Mouse (Mus musculus) left cerebral cortex, adult 9 months (tissue): ENCODE measurements at regions not wholly inside any gene's neighbourhood (a gene's known extent, or its start where the extent isn't known, plus 50 kb on each side); places are given as distances from the start of the nearest gene placed in this dataset.
"Not testable (repeated sequence)": the region's sequence is repeated elsewhere in the genome, so short reads cannot be mapped to it uniquely, and the experiment has no call there.

Experiments used
- DNase-seq, 2 experiments: peaks; one replicate each; pipeline ENCODE4 v3.0.0; 2022; ENCODE audit warnings: low spot score in 2 of 2

DNA sequence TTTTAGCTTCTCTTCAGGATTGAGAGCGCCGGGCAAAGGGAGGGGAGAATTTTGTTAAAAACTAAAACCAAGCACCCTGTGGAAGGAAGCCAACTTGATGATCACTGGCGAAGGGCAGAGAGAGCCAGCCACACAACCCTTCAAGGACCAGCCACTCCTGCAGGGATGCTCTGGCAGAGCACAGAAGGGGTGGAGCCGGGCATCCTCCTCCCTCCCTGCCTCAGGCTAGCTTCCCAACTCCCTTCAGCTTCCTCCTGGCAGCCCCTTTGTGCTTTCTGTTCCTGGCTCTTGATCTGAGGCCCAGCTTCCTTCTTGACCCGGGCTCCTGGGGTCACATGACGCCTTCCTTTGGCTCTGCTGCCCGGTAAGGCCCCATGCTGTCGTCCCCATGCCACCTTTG, 591.8 kb upstream of the Gm10131 start:
- DNase-seq = no peak

DNA sequence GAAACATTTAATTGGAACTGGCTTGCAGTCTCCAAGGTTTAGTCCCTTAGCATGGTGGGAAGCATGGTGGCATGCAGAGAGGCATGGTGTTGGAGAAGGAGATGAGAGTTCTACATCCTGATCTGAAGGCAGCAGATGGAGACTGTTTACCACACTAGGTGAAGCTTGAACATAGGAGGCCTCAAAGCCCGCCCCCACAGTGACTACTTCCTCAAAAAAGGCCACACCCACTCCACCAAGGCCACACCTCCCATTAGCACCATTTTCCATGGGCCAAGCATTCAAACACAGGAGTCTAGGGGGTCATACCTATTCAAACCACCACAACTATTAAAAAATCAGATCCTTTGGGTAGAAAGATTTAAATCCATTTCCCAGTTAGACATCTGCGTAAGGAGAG, 591.3 kb upstream of the Gm10131 start:
- no peak for DNase-seq

DNA sequence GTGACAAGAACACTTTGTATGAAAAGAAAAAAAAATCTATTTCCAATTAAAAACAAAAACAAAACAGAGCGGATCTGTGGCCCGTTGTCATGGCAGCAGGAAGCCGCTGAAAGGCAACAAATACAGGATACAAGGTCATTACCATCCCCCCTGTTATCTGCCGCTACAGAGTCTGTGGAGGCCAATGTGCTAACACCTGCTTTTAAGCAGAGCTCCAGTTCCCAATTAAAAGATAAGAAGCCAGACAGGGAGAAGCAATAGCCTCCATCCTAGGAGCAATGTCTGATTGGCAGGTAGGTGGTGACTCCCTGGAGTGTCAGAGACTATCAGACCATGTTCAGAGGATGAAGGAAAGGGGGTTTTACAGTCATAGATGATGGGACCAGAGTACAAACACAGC, 587.5 kb upstream of the Gm10131 start:
- DNase-seq = no peak

DNA sequence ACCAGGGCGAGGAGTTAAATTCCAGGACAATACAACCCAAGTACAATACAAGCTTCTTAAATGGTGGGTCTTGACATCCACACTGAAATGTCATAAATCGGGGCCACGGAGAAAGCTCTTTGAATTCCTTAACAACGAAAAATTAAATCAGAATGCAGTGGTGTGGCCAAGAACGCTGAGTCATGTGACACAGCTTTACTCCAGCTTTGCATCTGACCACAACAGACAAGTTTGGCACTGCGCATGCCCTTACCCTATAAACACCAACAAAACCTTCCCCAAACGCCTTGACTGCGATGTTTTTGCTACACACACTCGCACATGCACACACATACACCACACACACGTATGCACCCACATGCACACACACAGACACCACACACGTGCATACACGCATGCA, 584.8 kb upstream of the Gm10131 start:
- DNase-seq = no peak

DNA sequence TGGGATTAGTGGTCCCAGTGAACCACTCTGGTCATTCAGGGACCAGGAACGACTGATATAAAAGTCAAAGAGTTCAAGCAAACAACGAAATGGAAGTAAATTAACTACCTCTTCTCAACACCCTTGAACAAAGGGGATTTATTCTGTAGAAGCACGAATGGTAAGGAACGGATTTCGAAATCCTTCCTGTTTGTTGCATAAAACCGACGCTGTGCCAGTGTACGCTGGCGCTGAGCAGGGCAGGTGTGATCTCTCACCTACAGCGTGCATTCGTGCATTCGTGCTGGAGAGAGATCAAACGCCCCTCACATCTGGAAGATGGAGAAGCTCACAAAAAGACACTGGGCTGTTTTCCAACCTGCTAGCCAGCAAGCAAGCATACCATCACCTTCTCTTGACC, 581.1 kb upstream of the Gm10131 start:
- no peak for DNase-seq

DNA sequence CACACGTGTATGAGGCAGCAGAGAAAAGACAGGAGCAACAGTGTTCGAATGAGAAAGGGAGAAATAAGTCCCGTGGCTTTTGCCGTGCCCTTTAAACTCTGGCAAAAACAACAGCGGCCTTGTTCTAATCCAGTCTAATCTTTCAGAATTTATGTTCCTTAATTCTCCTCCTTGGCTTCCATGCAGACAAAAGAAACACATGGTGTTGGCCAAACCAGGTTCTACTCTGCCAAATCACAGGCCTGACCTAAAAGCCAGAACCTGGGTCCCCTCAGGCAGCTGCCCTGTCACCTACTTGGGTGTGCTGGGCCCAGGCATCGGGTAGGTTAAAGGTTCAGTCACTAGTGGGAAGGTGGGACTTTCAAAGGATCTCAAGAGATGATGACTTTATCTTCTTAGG, 580.2 kb upstream of the Gm10131 start:
- no peak for DNase-seq

DNA sequence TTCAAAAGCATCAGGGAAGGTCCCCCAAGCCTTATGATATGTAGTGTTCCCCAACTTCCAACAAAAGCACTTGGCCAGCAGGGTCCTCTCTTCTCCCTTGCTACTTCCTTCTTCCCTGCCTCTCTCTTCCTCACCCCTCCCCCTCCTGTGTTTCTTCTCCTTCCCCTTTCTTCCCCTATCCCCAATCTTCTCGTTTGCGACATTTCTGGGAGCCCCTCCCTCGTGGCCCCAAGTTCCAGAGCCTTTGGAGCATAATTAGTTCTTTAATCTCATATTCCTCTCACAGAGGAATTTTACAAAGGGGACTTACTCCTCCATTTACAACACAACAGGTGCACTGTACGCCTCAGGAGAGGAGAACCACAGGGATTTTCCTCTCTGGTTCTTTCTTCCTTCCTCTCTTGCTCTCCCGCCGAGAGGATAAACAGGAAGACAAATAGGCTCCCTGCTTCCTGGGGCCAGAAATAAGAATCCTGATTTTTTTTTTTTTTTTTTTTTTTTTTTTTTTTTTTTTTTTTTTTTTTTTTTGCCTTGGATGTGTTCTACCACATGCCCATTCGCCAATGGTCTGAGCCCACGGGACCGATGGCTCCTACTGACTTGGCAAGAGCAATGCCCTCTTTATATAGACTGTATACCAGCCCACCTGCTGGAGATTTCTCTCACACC, 578.4 kb upstream of the Gm10131 start:
- no peak for DNase-seq

DNA sequence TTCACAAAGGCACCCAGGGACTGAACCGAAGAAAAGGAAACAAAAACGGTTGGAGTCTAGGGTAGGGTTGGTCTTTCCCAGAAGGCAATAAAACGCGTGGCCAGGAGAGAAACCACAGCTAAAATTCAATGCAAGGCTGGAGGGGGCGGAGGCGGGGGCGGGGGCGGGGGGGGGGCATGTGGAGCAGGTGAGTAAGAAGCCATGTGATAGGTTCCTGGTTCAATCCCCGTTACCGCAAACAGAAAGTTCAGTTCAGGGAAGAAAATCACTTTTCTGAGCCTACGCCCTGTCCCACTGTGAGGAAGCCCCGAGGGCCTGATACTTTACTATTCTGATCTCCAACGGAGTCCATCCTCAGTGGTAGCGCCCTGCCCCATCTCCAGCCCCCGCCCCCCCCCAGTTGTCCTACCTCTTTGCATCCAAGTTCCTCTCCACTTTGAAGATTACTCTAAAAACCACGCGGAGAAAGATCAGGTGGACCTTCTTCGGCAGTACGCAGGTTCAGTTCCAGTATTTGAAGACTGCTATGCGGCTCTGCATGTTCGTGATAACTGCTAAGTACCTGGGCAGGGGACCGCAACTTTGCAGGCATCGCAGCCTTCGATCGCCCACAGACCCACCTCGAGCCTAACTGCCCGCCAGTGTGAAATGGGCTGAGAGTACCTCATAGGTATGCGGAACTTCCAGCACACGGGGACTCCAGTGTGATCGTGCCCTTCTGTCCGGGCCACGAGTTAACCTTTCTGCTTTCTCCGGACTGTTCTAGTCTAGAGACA, 577.7 kb upstream of the Gm10131 start:
- DNase-seq = no peak

DNA sequence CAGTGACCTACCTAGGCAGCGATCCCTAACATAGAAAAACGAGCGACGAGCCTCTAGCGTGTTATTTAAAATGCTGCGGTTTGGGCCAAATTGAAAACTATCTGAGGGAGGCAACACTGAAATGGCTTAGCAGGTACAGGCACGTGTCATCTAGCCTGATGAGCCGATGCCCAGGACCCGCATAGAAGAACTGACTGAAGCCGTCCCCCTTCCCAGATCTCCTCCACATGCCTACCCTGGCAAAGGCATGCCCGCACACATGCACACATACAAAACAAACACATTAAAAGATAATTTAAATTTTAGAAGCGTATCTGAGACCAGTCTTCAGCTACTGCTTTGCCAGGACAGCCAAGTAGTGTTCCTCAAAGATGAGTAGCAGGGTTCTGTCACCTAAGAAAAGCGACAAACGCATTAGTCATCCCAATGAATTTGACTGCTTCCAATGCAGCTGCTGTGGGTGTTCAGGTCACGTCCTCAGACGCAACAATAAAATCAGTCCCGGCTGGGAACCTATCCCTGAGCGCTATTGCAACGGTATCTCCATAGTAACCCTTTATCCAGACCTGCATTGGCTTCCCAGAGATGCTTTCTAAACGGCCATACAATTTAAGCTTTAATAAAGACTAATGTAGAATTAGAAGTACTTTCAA, 577.0 kb upstream of the Gm10131 start:
- DNase-seq = peak in 1 of 2 experiments; percentile 45

DNA sequence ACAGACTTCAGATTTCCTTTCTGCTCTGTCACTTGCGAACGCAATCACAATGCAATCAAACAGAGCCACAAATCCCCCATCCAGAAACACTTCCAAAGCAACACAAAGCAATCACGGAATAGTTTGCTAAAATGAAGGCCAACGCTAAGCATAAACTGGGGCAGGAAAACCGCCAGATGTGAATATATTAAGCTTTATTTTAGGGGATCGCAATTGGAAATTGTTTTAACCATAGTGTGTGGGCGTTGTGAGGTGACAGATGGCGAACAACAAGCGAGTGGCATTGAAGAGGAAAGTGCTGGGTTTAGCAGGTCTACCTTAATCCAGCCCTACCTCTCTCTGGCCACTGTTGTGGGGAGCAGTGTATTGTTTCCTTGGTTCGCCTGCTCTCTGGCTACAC, 574.8 kb upstream of the Gm10131 start:
- DNase-seq = no peak

DNA sequence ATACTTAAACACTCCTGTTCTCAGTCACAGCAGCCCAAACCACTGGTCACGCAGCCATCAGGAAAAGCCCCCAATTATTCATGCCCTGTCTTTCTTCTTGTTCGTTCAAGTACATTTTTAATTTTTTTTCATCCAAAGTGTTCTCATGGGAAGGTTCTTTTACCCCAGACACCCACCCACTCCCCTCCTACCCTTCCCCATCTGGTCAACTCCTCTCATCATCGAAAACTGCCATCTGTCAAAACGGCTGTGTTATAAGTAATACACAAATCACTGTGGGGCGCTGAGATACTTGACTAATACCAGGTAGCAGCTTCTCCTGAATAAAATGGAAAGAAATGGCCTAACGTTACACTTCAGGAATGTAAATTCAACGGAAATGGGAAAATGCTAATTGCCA, 573.1 kb upstream of the Gm10131 start:
- DNase-seq = peak in 1 of 2 experiments; percentile 57

DNA sequence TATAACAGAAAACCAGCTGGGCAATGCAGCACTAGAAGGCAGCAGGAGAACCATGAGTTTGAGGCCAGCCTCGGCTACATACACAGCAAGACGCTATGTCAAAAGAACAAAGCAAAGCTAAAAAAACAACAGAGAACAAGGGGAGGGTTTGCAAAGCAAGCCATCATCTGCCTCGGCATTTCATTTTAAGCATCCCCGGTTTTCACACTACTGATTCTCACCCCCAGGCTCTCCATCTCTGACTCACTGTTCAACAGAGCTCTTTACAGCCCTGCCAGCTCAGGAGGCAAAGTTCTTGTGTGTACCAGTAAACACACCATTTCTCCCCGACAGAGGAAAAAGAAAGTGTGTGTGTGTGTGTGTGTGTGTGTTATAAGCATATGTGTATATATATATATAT, 571.6 kb upstream of the Gm10131 start:
- peak in 1 of 2 experiments; percentile 54 for DNase-seq

DNA sequence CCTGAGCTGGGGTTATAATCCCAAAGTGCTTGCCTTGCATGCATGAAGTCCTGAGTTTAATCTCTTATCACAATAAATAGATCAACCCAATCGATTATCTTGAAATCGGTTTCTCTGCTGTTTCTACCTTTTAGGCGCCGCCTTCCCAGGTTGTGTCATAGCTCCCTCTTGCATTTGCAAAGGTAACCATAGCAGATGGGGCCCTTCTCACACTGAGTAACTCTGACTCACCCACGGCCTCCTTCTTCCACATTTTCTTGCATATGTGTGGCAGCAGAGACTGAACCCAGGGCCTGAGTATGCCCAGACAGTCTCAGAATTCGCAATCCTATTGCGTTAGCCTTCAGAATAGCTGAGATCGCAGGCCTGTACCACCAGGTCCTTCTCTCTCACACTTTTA, 570.7 kb upstream of the Gm10131 start:
- DNase-seq = peak in 1 of 2 experiments; percentile 54

DNA sequence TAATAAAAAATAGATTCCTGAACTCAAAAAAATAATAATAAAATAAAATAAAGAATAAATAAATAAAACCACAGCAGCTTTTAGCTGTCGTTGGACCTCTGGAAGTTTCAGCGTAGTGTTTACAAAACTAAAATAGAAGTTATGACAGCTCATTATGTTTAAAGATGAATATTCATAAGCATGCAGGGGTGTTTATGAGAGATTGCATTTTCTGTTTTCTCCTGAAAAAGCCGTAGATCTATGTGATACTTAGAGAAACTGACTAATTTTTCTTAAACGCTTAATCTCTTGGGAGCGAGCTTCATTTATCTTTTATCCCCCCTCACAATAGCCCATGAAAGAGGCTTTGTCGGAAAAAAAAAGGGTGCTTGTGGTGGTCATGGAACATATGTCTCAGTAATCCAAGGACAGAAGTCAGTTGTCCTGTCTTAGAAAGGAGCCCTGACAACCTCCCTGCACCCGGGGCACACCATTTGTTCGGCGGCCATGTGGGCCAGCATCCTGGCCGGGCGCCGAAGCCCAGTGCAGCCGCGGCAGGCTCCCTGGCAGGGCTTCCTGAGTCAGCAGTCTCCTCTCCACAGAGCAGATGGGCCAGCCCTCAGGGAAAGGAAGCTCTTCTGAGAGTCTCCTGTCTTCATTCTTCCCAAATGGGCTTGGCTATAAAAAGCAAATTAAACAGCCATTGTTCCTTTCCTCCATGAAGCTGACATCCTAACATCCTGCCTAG, 568.2 kb upstream of the Gm10131 start:
- DNase-seq = peak in 1 of 2 experiments; percentile 61

DNA sequence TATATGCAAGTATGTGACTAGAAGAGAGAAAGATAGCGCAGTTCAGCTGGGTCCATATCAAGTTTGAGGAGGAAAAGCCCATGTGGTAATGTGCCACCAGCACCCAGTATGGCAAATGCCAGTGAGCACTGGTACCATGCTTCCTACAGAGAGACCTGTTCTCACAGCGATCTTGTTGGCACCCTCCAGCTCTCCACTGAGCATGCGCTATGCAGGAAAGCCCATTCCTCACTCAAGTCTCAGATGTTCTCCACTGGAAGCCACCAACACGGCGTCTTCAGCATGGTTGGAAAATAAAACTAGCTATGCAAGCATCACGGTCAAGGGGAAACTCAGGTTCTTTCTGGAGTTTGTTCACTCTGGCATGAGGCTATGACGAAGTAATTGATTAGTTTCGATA, 567.3 kb upstream of the Gm10131 start:
- no peak for DNase-seq

DNA sequence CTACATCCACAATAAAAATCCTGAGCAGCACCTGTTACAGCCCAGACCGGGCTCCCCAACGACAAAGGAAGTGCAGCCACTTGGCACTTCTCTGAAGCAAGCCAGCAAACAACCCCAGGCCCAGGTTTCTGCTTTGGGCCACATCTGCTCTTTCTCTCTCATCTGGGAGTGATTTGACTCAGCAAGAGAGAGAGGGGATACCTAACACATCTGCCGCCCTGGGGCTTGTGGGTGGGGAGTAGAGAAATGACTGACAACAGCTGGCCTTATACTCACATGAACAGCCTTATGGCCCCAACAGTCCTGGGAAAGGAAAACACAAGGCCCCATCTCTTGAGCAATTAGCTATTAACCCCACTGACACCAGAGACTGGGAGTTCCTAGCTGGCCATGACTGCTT, 560.2 kb upstream of the Gm10131 start:
- no peak for DNase-seq

DNA sequence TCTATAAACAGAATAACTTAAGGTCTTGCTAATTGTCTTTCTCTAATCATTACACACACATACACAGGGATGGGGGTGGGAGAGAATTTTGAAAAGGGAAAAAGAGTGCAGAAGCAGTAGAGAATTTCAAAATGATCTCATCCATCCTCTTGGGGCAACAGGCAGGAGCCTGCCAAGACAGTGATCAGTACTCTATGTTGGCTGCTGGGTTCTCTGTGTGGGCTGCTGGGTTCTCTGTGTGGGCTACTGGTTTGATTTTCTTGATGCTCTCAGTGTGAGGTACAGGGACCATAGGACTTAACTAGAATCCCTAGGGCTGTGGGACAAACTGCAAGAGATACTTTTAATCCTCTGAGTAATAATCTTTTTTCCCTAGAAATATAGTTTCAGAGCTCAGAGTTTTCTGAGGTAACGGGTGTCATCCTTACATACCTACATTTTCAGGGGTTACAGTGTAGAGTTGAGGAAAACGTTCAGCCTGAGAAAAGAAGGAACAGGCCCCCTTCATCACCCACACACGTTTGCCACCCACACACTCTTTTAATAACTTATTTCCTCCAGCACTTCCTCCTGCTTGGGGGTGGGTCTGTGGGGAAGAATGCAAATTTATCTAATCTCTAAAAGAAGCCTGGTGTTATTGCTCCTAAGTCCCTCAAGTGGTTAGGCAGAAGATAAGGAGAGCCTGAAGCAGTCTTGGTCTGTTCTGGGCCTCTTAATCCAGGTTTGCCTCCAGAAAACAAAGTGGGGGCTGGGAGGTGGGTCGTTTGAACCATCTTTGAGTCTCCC, 559.6 kb upstream of the Gm10131 start:
- no peak for DNase-seq

DNA sequence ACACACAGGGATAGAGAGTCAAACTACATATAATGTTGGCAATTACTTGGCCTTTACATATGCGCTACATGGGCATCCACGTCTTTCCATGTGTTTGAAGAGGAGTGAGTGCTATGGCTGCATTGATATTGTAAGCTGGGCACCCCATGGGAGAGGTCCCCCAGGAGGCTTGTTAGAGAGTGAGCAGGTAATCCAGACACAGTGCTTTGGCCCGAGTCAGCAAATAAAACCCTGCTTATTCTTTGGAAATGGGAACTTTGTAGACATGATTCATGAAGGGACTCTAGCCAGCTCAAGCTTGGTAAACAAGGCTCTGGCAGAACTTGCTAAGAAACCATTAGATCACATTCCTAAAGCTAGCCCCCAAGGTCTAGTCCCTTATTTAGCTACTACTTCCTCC, 557.6 kb upstream of the Gm10131 start:
- no peak for DNase-seq

DNA sequence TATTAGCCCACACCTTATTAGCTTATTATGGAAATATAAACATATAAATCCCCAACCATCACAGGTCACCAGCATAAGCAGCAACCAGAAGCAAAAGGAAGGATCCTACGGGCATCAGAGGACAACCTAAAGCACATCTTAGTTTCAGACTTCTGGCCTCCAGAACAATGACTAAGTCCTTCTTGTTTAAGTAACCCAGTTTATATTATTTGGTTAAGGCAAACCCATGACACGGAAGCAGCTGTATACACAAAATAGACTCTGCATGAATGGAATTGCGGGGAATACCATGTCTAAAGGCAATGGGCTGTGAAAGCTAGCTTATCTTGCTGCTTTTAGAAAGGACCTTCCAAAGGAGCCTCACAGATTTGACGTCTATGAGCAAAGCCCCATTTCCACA, 552.9 kb upstream of the Gm10131 start:
- no peak for DNase-seq

DNA sequence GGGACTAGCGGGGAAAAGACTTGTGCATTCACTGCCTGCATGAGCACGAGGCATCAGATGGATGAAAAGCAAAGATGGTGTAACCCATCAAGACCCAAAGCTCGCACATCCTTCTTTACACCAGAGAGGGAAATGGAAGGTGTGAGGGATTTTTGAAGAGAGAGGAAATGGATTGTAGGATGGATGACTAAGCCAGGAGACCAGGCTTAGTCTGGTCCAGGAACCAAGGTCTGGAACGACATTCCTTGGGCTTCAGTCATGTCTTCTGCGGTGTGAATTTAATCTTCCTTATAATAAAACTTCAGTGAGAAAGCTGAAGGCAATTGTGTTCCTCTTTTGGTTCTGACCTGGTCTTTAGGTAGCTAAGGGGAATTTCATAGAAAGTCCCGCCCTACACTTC, 551.0 kb upstream of the Gm10131 start:
- no peak for DNase-seq

DNA sequence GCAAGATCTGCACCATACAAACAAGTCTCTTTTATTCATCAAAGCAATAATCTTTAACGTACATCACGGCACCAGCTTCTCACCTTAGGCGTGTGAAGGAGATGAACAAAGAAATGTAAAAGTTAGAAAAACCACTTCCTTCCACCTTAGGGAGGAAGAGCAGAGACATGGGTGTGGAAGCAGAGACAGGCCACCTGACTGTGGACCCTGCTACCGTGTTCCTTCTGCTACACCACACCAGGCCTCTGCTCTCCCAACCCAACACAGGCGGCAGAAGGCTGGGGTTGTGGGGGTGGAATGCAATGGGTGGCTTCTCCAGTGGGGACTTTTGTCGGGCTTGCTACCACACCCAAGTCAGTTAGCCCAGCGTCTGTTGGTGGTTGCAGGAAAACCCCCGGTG, 540.2 kb upstream of the Gm10131 start:
- DNase-seq = no peak

DNA sequence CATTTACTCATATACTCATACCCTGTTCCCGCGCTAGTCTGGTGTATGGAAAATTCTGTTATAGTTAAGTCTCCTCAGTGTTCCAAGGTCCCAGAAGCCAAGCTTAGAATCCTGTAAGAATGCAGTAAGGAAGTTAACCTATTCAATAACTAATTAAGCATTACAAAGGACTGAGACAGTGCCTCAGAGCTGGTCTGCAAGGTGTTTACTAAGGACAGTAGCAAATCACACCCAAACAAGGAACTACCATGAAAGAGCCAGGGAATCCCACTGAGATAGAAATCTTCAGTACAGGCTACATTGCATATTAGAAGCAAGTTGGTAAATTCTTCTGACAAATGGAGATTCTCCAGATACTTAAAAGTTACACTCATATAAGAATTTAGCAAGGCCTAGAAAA, 516.7 kb upstream of the Gm10131 start:
- not testable (repeated sequence) for DNase-seq
